Mouse (Mus musculus) liver (tissue): Measurements from ENCODE around the gene Id3.
"Not testable (repeated sequence)": the region's sequence is repeated elsewhere in the genome, so short reads cannot be mapped to it uniquely, and the experiment has no call there.

Experiments
- DNase-seq: peaks from one replicate; pipeline ENCODE4 v3.0.0-alpha.2; 2020; ENCODE audit warnings: mixed read lengths

Id3 gene

DNA sequence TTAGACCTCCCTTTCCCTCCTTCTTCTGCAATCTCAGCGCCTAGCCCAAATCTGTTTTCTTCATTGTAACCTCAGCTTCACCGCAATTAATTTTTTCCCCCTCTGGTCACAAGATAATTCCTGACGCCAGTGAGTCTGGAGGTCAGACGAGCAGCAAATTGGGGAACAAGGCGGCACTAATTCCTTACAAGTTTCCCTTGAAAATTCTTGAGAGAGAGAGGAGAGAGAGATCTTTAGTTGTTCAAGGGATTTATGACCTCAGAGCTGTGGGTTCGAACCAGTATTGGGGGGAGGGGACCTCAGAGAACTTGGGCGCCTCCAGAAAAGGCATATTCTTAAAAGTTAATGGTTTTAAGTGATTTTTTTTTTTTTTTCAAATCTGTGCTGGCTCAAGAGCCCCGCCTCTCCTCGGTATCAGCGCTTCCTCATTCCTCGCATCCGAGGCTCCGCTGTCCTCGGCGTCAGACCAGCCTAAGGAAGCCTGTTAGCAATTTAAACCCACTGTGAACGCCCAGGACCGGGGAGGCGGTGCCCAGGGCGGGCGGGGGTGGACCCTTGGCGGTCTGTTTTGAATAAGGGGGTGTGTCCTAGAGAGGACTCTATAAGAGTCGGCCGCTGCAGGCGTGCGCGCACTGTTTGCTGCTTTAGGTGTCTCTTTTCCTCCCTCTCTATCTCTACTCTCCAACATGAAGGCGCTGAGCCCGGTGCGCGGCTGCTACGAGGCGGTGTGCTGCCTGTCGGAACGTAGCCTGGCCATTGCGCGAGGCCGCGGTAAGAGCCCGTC, at the start of gene Id3:
Gene Id3, plus strand, starts transcription at position 305 of the 784 bp plus-strand sequence.
- DNase-seq, result peak; percentile 90

DNA sequence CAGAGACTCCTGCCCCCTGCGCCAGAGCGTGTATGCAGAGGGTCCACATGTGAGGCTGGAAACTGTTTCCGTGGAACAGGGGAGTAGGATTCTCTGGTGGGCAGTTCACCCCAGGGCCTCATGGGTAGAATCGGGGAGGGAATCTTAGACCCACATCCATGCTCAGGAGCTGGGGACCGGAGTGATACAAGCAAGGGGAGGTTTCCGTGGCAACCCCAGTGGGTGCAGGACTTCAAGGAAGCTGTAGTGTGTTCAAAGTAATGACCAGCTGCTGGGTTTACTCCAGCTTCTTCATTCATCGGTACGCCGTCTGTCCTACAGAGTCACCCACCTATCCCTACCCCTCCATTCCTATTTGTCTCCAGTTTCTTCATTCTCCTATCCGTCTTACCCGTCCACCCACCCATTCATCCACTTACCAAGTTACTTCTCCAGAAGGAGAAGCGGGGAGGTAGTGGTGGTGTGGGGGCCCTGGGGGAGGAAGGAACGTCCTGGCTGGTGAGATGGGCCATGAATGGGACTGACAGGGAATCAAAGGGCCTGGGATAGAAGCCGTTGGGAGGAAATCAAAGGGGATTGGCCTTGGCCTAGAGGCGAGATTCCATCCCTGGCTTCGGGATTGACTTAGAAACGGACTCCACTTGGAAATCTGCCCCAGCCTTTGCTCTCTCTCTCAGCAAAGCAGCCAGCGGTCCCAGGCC, 48.6 kb upstream of the Id3 start:
- DNase-seq, result no peak

DNA sequence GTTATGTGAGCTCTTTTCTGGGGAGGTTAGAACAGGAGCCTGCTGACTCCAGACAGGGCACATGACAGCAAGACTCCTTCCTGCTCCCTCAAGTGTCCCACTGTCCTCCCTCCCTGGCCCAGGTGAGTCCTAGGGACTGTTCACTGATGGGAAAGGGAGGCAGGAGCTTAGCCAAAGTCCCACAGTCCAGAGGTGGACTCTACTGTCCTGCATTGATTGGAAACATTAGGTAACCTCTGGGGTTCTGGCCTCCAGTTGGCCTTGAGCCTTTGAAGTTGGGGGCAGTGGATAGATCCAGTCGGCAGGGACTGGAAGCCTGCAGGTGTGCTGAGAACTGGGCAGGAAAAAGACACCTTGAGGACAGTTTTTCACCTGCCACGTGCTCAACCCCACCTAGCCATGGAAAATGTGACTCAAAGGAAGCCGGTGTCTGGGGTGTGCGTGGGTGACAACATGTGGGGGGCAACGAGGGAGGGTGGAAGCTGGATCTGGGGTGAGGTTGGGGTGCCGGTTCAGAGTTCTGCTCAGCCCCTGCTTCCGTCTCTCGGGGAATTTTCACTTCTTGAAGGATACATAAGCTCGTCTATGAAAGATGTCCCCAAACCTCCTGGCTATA, 47.7 kb upstream of the Id3 start:
- no peak for DNase-seq

DNA sequence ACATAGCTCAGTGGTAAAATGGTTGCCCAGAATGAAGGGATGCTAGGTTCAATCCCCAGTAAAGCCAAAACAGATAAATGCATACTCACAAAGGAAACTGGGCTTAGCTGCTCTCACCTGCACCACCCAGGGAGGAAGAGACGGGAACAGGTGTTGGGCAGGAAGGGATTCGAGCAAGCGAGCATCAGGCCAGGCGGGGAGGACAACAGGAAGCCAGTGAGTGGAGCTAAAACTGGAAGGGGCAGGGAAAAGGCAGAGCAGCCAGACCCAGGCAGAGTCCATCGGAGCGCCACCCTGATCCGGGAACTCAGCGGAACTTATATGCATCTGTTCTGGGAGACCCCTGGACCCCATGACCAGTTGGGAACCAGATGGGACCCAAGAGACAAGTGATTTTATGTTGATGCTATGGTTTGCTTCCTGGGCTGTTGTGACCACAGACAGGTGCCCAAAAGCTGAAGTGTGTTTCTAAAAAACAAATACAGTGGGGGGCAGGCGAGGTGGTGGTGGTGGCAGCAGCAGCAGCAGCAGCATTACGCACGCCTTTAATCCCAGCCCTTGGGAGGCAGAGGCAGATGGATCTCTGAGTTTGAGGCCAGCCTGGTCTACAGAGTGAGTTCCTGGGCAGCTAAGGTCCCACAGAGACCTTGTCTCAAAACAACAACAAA, 46.7 kb upstream of the Id3 start:
- DNase-seq, result no peak

DNA sequence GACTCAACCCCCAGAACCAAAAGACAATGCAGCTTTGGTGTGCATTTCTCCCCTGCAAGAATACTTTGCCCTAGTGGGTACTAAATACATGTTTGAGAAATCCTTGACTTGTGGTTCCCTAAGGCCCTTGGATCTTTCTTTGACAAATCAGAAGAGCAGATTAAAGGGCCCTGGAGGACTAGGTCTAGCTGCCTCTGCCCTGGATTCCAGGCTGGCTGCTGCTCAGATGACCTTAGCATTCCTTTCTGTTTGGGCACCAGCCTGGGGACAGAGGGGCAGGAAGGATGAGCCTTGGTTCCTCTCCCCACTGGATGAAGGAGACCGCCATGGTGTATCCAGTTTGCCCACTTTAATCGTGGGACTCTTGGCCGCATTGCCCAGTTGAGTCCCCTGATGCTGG, 44.9 kb upstream of the Id3 start:
- no peak for DNase-seq

DNA sequence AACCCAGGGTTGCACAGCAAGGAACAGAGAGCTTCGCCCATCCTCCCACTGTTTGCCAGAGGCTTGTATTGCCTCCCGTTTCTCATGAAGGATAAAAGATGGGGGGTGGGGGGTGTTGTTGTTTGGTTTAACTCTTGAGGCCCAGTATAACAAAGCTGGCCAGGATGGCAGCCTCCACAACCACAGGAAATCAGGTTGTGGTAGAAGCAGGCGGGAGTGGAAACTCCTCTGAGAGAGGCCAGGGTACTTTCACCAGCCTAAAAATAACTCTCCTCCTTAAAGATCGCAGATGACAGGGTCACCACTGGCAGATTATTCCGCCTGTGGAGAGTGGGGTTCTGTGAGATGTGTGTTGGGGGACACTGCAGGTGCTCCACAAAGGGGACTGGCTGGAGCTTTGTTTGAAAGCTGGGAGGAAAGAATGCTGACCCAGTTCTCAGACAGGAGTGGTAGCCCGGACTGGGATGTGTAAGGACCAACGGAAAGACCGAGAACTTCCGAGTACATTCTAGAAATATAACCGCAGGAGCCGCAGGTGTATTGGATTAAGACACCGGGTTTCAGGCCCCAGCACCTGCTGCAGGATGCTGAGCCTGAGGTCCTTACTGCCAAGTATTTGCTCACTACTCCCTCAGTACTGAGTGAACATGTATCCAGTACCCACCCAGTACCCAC, 42.8 kb upstream of the Id3 start:
- no peak for DNase-seq

DNA sequence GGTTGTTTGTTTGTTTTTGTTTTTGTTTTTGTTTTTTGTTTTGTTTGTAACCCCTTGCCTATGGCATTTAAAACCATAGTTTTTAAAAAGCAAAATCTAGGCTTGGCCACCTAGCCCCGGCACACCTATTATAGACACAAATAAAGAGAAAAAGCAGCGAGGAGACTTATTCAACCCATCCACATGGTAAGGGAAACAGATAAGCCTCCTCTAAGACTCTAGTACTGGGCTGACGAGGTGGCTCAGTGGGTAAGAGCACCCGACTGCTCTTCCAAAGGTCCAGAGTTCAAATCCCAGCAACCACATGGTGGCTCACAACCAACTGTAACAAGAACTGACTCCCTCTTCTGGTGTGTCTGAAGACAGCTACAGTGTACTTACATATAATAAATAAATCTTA, 41.5 kb upstream of the Id3 start:
- DNase-seq, result not testable (repeated sequence)

DNA sequence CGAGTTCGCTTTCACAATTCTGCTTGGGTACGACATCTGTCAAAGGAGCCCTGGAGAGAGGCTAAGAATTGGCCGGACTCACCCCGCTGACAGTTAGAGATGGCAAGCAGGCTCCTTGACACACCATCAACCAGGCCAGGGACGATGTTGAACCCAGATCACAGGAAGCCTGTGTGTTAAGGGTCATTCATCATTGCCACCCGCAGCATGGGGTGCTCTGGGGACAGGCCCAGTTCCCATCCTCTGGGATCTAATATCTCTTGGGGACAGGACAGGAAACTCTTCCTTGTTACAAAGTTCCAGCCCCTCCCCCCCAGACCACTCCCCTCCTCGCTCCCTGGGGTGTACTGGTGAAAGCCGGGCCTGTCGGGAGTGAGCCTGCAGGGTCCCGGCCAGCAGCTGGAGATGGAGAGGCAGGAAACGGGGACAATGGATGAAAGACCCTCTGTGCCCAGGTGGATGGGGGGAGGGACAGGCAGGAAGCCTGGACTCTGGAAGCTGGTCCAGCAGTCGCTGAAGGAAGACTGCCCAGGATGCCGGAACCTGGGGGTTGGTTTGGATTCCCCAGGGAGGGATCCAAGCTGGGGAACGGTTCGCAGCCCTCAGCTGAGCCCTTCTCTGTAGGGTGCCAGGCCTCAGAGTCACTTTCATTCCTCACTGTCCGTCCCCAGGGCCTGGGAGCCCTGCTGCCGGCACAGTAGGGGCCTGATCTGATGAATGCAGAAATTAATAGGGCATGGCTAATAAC, 38.5 kb upstream of the Id3 start:
- DNase-seq, result no peak

DNA sequence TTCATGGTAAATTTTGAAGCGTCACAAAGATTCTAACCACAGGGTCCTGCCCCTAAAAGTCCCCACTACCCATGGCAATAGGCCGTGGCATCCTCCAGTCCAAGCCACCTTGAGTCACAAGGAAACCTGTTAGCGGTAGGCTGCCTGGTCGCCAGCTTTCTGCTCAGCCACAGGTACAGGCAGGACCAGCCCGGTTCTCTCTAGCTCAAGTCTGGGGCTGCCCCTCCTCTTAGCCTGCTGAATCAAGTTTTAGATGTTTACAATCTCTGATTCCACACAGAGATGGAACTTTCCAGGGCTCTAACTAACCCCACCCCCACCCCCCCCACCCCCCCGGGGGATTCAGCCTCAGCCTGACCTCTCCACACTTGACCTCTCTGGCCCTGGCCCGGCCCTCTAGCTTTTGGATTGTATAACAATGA, 36.4 kb upstream of the Id3 start:
- no peak for DNase-seq

DNA sequence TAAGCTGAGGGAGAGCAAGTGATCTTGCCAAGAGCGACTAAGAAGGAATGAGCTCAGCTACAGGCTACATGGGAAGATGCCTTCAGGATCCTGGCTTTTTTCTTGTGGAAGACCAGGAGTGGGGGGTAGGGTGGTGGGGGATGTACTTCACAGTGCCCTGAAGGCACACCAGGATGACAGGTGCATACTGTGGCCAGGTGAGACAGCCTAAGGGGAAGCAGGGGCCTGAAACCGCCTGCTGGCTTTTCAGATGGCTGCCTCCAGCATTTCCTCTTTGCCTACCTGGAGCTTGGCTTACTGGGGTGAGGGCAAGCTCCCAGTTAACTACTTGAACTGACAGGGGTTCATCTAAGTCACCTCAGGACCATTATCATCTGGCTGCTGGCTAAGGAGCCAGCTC, 34.1 kb upstream of the Id3 start:
- DNase-seq, result no peak

DNA sequence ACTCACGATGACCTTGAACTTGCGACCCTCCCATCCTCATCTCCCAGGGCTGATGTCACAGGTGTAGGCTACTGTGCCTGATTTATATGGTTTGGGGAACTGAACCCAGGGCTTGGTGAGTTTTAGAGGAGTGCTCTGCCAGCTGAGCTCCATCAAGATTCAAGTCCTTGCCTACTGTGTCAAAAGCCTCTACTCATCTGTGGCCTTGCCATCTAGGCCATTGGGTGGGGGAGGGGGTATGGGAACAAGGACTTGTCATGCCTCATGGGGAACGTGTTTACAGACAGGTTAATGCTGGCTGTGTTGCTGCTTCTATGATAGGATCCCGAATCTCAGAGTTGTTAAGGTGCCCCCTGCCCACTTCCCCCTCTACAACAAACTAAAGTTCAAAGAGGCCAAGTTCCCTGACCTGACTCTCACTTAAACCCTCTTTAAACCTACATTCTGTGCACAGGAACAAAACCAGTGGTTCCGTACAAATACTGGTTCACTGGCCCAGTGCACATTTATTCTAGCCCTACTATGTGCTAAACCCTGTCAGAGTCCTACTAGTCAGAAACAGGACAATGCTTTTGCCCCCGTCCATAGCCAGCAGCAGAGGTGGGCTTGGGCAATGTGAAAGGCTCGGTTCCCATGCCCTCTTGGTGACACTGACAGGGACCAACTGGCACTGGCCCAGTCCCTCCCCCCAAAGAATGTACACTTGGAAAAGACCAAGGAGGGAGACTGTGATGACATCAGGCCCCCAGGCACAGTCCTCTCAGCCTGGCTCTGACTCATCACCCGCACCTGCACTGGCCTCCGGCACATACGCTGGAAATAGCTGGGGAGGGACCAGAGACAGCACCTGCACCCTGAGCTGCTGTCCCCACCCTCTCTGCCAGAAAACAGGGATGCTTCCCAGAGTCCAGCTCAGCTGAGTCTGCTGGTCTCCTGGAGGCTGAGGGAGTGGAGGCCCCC, 33.1 kb upstream of the Id3 start:
- DNase-seq, result no peak

DNA sequence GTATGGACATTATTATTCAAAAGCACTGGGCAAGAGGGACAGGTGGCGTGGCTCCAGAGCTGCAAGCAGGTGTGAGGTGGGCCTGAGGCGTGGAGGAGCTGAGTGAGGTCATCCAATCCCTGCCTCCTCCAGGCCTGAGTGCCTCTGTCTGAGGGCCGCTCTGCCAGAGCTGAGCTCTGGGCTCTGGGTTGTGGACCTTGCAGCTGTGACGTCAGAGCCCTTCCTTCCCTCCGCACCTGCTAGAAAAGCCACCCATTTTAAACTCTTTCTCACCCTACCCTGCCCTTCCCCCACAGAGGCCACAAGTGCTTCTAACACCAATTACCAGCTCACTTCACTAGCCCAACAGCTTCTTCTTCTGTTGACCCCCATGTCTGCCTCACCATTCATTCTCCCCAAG, 31.0 kb upstream of the Id3 start:
- no peak for DNase-seq

DNA sequence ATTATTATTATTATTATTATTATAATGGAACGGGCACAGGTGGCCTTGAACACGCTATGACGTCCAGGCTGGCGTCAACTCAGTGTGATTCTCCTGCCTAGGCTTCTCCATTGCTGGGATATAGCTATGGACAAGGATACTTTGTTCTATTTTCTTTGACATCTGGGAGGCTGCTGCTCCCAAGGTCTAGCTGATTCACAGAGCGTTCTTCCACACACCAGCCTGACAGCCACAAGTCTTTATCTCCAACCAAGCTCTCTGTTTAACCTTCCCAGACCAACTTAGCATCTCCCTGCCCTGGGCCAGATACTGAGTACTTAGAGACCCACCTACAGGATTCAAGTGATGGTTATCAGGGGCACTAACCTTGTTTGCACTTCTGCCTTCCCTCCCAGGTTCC, 28.6 kb upstream of the Id3 start:
- DNase-seq, result no peak

DNA sequence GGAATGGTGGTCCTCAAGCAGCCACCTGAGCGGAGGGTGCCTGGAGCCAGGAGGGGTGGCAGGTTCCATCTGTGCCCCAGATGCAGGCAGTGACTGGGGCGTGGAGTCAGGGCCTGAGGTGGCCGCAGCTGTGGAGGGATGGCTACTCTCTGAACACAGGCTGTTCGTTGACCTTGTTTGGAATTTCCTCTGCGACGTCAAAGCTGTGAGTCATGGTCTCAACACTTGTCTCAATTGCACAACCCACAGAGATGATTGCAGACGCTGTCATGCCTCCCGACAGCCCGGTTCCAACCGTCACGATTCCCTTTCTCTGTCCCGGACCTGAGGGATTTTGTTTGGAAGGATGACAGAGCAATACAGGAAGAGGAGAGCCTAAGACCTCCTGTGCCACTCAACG, 26.3 kb upstream of the Id3 start:
- peak; percentile 21 for DNase-seq

DNA sequence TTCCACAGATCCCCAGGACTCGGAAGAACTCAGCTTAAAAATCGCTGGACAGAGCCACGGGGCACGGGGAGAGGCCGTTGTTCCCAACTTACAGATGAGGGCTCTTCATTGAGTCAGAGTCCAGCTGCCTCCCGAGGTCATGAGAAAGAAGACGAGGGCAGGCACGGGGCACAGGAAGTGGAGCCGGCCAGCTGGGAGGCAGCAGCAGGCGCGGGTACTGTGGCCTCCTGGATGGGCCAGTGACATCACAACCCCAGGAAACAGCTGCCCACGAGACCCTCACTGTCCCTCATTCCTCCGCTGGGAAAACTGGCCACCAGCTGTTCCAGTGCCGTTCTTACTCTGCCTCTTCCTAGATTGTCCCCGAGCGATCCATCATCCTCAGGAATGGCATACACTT, 23.3 kb upstream of the Id3 start:
- peak; percentile 25 for DNase-seq

DNA sequence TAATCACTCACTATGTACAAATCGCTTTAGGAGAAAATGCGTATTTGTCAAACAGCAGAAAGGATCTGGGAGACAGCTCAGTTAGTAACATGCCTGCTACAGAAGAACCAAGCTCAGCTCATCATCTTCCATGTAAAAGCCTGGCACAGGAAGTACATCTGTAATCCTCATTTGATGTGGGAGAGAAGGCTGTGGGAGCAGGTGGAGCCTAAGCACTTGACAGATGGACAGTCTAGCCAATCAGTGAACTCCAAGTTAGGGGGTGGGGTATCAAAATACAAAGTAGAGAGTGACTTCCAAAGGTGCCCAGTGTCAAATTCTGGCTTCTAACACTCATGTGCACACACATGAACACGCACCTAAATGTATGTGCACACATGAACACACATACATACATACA, 22.1 kb upstream of the Id3 start:
- DNase-seq, result no peak

DNA sequence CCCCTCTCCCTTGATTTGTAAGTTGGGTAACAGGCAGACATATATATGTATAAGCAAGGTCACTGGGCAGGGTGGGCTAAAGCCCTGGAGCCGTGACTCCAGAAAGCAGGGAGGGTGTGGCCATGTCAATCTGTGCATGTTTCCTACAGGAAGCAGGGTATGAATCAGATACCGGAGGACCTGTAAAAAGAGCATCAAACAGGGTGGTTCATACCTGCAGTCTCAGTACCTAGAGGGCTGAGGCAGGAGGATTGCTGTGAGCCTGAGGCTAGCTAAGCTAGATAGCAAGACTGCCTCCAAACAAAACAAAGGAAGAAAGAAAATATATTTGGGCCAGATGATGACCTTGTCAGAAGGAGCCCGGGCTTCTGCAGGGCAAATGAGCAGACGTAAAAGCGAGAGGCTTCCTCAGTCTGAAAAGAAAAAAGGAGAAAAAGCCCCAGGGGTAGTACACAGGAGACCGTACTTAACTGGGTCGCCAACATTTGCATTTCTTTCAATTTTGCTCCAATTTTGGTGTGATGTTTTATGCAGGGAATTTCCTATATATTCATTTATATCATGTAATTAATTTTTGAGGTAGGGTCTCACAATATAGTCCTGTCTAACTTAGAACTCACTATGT, 21.3 kb upstream of the Id3 start:
- DNase-seq, result no peak

DNA sequence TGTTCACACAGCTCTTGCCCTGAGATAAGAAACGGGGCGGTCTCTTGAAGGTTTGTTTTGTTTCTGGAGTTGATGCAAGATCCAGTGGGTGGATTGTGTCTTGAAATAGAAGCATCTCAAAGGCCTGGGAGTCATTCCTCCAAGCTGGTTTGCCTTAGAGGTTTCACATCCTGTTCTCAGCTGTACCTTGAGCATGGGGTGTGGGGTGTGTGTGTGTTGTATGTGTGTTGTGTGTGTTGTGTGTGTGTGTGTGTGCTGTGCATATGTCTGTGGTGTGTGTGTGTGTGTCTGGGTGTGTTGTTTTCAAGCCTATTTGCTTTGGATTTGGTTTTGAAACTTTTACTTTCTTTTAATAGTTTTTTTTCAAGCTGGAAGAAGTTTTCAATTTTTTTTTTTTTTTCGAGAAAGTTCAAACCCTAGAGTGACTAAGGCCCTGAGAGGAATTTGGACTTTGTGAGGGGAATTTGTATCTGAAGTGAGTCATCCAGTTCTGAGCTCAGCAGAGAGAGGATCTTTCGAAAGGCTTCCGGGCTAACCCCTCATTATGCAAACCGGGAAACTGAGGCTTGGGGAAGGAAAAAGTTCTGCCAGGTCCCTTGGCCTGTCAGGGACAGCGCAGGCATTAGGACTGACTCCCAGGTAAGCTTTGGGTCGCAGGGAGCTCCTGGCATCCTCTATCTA, 20.0 kb upstream of the Id3 start:
- DNase-seq, result no peak

DNA sequence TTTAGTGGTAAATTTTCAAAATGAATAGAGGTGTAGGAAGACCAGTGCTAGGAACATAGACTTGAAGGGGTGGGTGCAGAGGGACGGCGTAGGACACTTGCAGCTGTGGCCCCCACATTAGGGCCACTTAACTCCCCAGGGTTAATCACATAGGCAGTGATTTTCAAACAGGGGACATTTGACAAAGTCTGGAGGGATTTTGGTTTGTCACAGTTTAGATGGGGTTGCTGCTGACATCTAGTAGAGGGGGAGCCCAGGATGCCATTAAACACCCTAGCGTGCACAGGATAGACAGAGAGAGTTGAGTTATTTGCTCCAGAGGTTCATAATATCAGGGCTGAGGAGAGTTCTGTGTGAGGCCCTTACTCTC, 19.5 kb upstream of the Id3 start:
- DNase-seq, result no peak

DNA sequence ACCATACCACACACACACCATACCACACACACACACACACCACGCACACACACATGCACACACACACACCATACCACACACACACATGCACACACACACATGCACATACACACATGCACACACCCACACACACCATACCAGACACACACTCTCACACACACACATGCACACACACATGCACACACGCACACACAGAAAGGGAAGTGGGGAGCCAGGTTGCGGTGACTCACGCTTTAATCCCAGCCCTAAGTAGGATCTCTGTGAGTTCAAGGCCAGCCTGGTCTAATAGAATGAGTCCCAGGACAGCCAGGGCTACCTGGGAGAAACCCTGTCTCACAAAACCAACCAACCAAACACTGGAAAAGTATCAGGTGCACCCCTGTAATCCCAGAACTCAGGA, 18.7 kb upstream of the Id3 start:
- DNase-seq, result no peak
